In genomic region chr10:53502471-53502870, GRCm38 (mm10) we compare ENCODE assay signal across 21 mouse cellular contexts.
DNase-seq lines count a peak whose midpoint lies in the region; ATAC-seq and TF ChIP-seq lines count a peak whose summit lies in the region.
"Had no signal": no experiment of that assay in that cellular context is flagged by ENCODE, and none has a peak within 500 bp of the region (broad histone marks: within the 10 kb centered on the region; RNA-seq: fewer than 3 reads in every experiment).

No protein-coding gene starts in this region.

- DNase-seq in hindbrain, embryonic 14.5 days (ENCODE audit: low spot score) = no peak
- DNase-seq in midbrain, embryonic 11.5 days (ENCODE audit: low spot score, missing footprints) = peak; percentile 83
- DNase-seq in midbrain, embryonic 10.5 days (ENCODE audit: low spot score) = no peak
- DNase-seq in midbrain, postnatal 0 days (ENCODE audit: low spot score) = no peak
- DNase-seq: adrenal gland, adult 2 months; adrenal gland, postnatal 36 days; gastrocnemius, postnatal 10 days; kidney, adult 18-20 months; kidney, postnatal 36 days had no signal

- no peak overlapping the region for H3K4me2 ChIP-seq in hindbrain, embryonic 14.5 days (replicated peaks)
- no peak overlapping the region for H3K4me2 ChIP-seq in hindbrain, embryonic 13.5 days
- no peak overlapping the region for H3K4me2 ChIP-seq in midbrain, embryonic 11.5 days
- no peak overlapping the region for H3K4me2 ChIP-seq in midbrain, postnatal 0 days (ENCODE audit: low read depth, low read length, poor library complexity, severe bottlenecking)
- H3K4me2 ChIP-seq in kidney, embryonic 14.5 days (replicated peaks; ENCODE audit: low read depth, low read length) = no peak overlapping the region
- H3K4me2 ChIP-seq: embryonic facial prominence, embryonic 15.5 days; forebrain, embryonic 12.5 days; limb, embryonic 12.5 days; lung, embryonic 15.5 days; neural tube, embryonic 13.5 days had no signal

- H3K9me3 ChIP-seq in hindbrain, embryonic 14.5 days (ENCODE audit: control insufficient read depth, low read length) = no peaks in the 10 kb centered on the region
- no peaks in the 10 kb centered on the region for H3K9me3 ChIP-seq in hindbrain, embryonic 13.5 days
- no peaks in the 10 kb centered on the region for H3K9me3 ChIP-seq in midbrain, embryonic 11.5 days (ENCODE audit: control insufficient read depth, low read length)
- H3K9me3 ChIP-seq in midbrain, embryonic 10.5 days (replicated peaks) = no peaks in the 10 kb centered on the region; the same call in 1 of the 2 replicates
- H3K9me3 ChIP-seq in midbrain, postnatal 0 days (ENCODE audit: low read length) = no peaks in the 10 kb centered on the region
- H3K9me3 ChIP-seq in kidney, embryonic 14.5 days (ENCODE audit: control insufficient read depth, low read length) = no peaks in the 10 kb centered on the region
- H3K9me3 ChIP-seq: embryonic facial prominence, embryonic 15.5 days; forebrain, embryonic 12.5 days; lung, embryonic 15.5 days; neural tube, embryonic 13.5 days had no signal

- ATAC-seq in hindbrain, embryonic 14.5 days (ENCODE audit: low FRiP score) = peak; percentile 42; the same call in 1 of the 2 replicates
- no peak for ATAC-seq in hindbrain, embryonic 13.5 days (ENCODE audit: low FRiP score)
- ATAC-seq in midbrain, embryonic 11.5 days (ENCODE audit: low FRiP score) = no peak
- no peak for ATAC-seq in midbrain, postnatal 0 days (ENCODE audit: low FRiP score)
- ATAC-seq in kidney, embryonic 14.5 days (ENCODE audit: low FRiP score, low TSS enrichment) = no peak
- ATAC-seq: activated CD4-positive, CD25-positive, alpha-beta regulatory T cell, adult 4 months; CD4-positive, CD25-positive, alpha-beta regulatory T cell, adult 4 months had no signal

- H3K36me3 ChIP-seq in hindbrain, embryonic 14.5 days (replicated peaks; ENCODE audit: control insufficient read depth, insufficient read depth) = no peaks in the 10 kb centered on the region
- no peaks in the 10 kb centered on the region for H3K36me3 ChIP-seq in hindbrain, embryonic 13.5 days
- no peaks in the 10 kb centered on the region for H3K36me3 ChIP-seq in midbrain, embryonic 11.5 days (ENCODE audit: control insufficient read depth, insufficient read depth, low read length)
- no peaks in the 10 kb centered on the region for H3K36me3 ChIP-seq in midbrain, embryonic 10.5 days
- H3K36me3 ChIP-seq in midbrain, postnatal 0 days (ENCODE audit: insufficient read depth, low read length) = no peaks in the 10 kb centered on the region
- H3K36me3 ChIP-seq in kidney, embryonic 14.5 days (ENCODE audit: control insufficient read depth, insufficient read depth, low read length) = no peaks in the 10 kb centered on the region
- H3K36me3 ChIP-seq: embryonic facial prominence, embryonic 10.5 days; embryonic facial prominence, embryonic 15.5 days; forebrain, embryonic 12.5 days; hindbrain, embryonic 10.5 days; limb, embryonic 12.5 days; lung, embryonic 15.5 days; neural tube, embryonic 13.5 days had no signal

- H3K27ac ChIP-seq in hindbrain, embryonic 14.5 days = no peak overlapping the region
- no peak overlapping the region for H3K27ac ChIP-seq in hindbrain, embryonic 13.5 days
- H3K27ac ChIP-seq in midbrain, embryonic 11.5 days (ENCODE audit: low read depth, low read length) = no peak overlapping the region
- no peak overlapping the region for H3K27ac ChIP-seq in midbrain, embryonic 10.5 days (replicated peaks)
- H3K27ac ChIP-seq in cortical plate, adult 2 months (ENCODE audit: insufficient read depth, low read length) = peak overlapping the region; percentile 32
- peak overlapping the region; percentile 72; the same call in 1 of the 2 replicates for H3K27ac ChIP-seq in midbrain, postnatal 0 days (ENCODE audit: low read depth, low read length)
- H3K27ac ChIP-seq in kidney, embryonic 14.5 days (ENCODE audit: low read depth, low read length) = no peak overlapping the region
- H3K27ac ChIP-seq: embryonic facial prominence, embryonic 15.5 days; forebrain, embryonic 12.5 days; neural tube, embryonic 13.5 days had no signal

- no peaks in the 10 kb centered on the region for H3K27me3 ChIP-seq in hindbrain, embryonic 14.5 days (ENCODE audit: control insufficient read depth, insufficient read depth, low read length)
- no peaks in the 10 kb centered on the region for H3K27me3 ChIP-seq in hindbrain, embryonic 13.5 days
- no peaks in the 10 kb centered on the region for H3K27me3 ChIP-seq in midbrain, embryonic 11.5 days (ENCODE audit: control insufficient read depth, insufficient read depth, low read length)
- no peaks in the 10 kb centered on the region for H3K27me3 ChIP-seq in midbrain, embryonic 10.5 days (ENCODE audit: low read depth, poor library complexity, severe bottlenecking)
- no peaks in the 10 kb centered on the region for H3K27me3 ChIP-seq in midbrain, postnatal 0 days (ENCODE audit: insufficient read depth, low read length)
- H3K27me3 ChIP-seq in kidney, embryonic 14.5 days (ENCODE audit: control insufficient read depth, insufficient read depth, low read length) = no peaks in the 10 kb centered on the region
- H3K27me3 ChIP-seq: embryonic facial prominence, embryonic 15.5 days; forebrain, embryonic 12.5 days; limb, embryonic 12.5 days; lung, embryonic 15.5 days; neural tube, embryonic 13.5 days had no signal

- H3K4me1 ChIP-seq in hindbrain, embryonic 14.5 days (replicated peaks; ENCODE audit: control insufficient read depth, insufficient read depth, low read length) = peaks cover 7% of the 10 kb centered on the region; the same call in 1 of the 2 replicates
- H3K4me1 ChIP-seq in hindbrain, embryonic 13.5 days (replicated peaks) = peaks cover 5% of the 10 kb centered on the region; the same call in 1 of the 2 replicates
- peaks cover 5% of the 10 kb centered on the region for H3K4me1 ChIP-seq in midbrain, embryonic 11.5 days (ENCODE audit: control insufficient read depth, insufficient read depth, low read length)
- H3K4me1 ChIP-seq in midbrain, embryonic 10.5 days = peaks cover 12% of the 10 kb centered on the region
- no peaks in the 10 kb centered on the region for H3K4me1 ChIP-seq in cortical plate, adult 2 months (ENCODE audit: control insufficient read depth, insufficient read depth, low read length)
- H3K4me1 ChIP-seq in midbrain, postnatal 0 days (ENCODE audit: insufficient read depth, low read length) = no peaks in the 10 kb centered on the region
- peaks cover 4% of the 10 kb centered on the region; the same call in 1 of the 2 replicates for H3K4me1 ChIP-seq in kidney, embryonic 14.5 days (ENCODE audit: control insufficient read depth, insufficient read depth, low read length)
- H3K4me1 ChIP-seq: embryonic facial prominence, embryonic 15.5 days; forebrain, embryonic 12.5 days; neural tube, embryonic 13.5 days had no signal

- TF ChIP-seq CTCF in cortical plate, adult 2 months (IDR thresholded peaks at IDR 0.05; ENCODE audit: extremely low read depth, insufficient read depth, low read length) = no peak
- TF ChIP-seq CTCF in midbrain, postnatal 0 days (IDR thresholded peaks at IDR 0.05) = no peak

- H3K4me3 ChIP-seq in hindbrain, embryonic 14.5 days (replicated peaks; ENCODE audit: low read length) = no peak overlapping the region
- no peak overlapping the region for H3K4me3 ChIP-seq in hindbrain, embryonic 13.5 days
- no peak overlapping the region for H3K4me3 ChIP-seq in midbrain, embryonic 11.5 days (ENCODE audit: low read depth, low read length)
- no peak overlapping the region for H3K4me3 ChIP-seq in midbrain, embryonic 10.5 days
- H3K4me3 ChIP-seq in cortical plate, adult 2 months (ENCODE audit: insufficient read depth, low read length) = no peak overlapping the region
- no peak overlapping the region for H3K4me3 ChIP-seq in midbrain, postnatal 0 days (ENCODE audit: low read depth, low read length)
- H3K4me3 ChIP-seq in kidney, embryonic 14.5 days (ENCODE audit: low read length) = no peak overlapping the region
- H3K4me3 ChIP-seq: embryonic facial prominence, embryonic 10.5 days; embryonic facial prominence, embryonic 15.5 days; forebrain, embryonic 12.5 days; limb, embryonic 12.5 days; lung, embryonic 15.5 days; neural tube, embryonic 13.5 days had no signal

- no peak overlapping the region for H3K9ac ChIP-seq in hindbrain, embryonic 14.5 days
- no peak overlapping the region for H3K9ac ChIP-seq in hindbrain, embryonic 13.5 days
- no peak overlapping the region for H3K9ac ChIP-seq in midbrain, embryonic 11.5 days (ENCODE audit: low read length)
- no peak overlapping the region for H3K9ac ChIP-seq in midbrain, postnatal 0 days (replicated peaks; ENCODE audit: low read length, poor library complexity, severe bottlenecking)
- H3K9ac ChIP-seq in kidney, embryonic 14.5 days (ENCODE audit: low read depth, low read length) = no peak overlapping the region
- H3K9ac ChIP-seq: embryonic facial prominence, embryonic 15.5 days; forebrain, embryonic 12.5 days; limb, embryonic 12.5 days; lung, embryonic 15.5 days; neural tube, embryonic 13.5 days had no signal

- no peak for TF ChIP-seq POLR2A in cortical plate, adult 2 months (IDR thresholded peaks at IDR 0.05; ENCODE audit: extremely low read depth, insufficient read depth, low read length)

- WGBS in hindbrain, embryonic 14.5 days = 91% methylated on average over 13 of the region's 13 CpGs
- 87% methylated on average over 13 of the region's 13 CpGs for WGBS in hindbrain, embryonic 13.5 days
- 88% methylated on average over 13 of the region's 13 CpGs for WGBS in midbrain, embryonic 11.5 days
- WGBS in midbrain, embryonic 10.5 days = 86% methylated on average over 13 of the region's 13 CpGs
- 87% methylated on average over 13 of the region's 13 CpGs for WGBS in midbrain, postnatal 0 days
- 92% methylated on average over 13 of the region's 13 CpGs for WGBS in kidney, embryonic 14.5 days

Comparison
In these comparisons a context has a peak if more than half of its experiments do, and no peak if none do; other contexts are left out.
1. H3K27ac ChIP-seq: peak in cortical plate, adult 2 months (single experiment) and midbrain, postnatal 0 days (single experiment); none in hindbrain, embryonic 14.5 days (single experiment), hindbrain, embryonic 13.5 days (single experiment), midbrain, embryonic 11.5 days (single experiment), midbrain, embryonic 10.5 days (single experiment) and kidney, embryonic 14.5 days (single experiment).